Mouse (Mus musculus): ENCODE results near the gene Tpd52l1. TPM values are rescaled to one million over a fixed set of nuclear protein-coding genes. Genes with fewer than 3 reads are reported as not detected.

Gene Tpd52l1
- polyA plus RNA-seq (2014; fragmentation: Nextera tagmentation; extraction: Ambion mirVana), result 19.0 and 29.9 TPM in 2 replicates

DNA sequence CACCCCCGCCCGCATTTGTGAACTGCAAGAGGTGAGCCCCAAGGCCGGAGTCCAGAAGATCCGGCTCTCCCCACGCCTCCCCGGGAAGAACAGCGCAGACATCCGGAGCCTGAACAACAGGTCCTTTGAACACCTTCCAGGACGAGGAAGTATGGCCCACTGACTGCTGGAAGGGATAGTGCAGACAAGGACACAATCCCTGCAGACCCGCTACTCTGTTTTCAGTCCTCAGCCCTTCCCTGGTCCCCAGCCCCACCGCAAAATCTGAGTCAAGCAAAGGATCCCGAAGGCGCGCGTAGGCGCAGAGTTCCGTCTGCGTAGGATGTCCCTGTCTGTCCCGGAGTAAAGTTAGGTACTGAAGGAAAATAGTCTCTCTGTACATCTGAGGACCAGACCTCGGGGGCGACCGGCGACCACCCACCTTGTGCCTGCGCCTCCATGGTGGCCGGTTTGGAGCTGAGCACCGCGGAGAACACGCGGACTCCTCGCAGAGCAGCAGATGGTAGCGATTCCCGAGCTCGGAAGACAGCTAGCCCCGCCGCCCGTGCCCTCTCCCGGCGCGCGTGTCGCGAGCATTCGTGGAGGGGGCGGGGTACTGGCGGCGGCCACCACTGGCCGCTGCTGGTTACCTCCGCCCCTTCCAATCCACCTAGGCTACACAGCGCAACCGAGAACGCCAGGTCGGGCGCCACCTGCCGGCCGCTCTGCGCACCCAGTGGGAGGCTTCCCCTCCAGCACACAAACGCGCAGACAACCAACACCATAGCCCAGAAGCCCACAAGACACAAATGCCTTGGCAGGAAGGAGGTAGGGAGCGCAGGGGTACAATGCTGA is at the start of gene Tpd52l1:
Tpd52l1 (minus strand) TSS at position 668 of the 834 bp plus-strand sequence.
- no peaks in the 10 kb centered on the region for H3K27me3 ChIP-seq (replicated peaks; ENCODE audit: control insufficient read depth, insufficient read depth, low read length)
- peak; percentile 95 for DNase-seq (ENCODE audit: low spot score)
- 0 out of 2 replicates have a peak, but pooled peaks cover 3% of the 10 kb centered on the region for H3K4me1 ChIP-seq (replicated peaks; ENCODE audit: control insufficient read depth, insufficient read depth, low read length)

DNA sequence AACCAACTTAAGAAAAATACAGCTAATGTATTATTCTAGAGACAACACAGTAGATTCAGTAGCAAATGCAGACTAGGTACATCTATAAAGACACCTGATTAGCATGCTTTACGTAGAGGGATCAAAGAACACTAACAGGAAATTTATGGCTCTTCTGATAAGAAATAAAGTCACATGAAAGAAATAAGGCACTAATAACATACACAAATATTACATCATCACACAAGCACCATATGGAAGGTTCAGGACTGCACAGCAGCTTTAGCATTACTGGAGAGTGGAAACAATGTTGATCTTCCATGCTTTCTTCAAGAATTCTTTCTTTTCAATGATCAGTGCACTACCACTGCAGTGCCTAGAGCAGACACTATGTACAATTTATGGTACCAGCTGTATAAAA is 48.5 kb upstream of the Tpd52l1 start:
- Histone ChIP-seq H3K9ac (ENCODE audit: low read length) (no peak overlapping the region), H3K27me3 (replicated peaks; ENCODE audit: control insufficient read depth, insufficient read depth, low read length) (no peaks in the 10 kb centered on the region), H3K4me1 (replicated peaks; ENCODE audit: control insufficient read depth, insufficient read depth, low read length) (no peaks in the 10 kb centered on the region), H3K27ac (ENCODE audit: low read depth) (no peak overlapping the region), H3K9me3 (ENCODE audit: control insufficient read depth, low read length) (no peaks in the 10 kb centered on the region), H3K4me3 (ENCODE audit: low read depth, low read length) (no peak overlapping the region), H3K4me2 (ENCODE audit: low read length) (no peak overlapping the region), H3K36me3 (ENCODE audit: control insufficient read depth, insufficient read depth, low read length) (peaks cover 8% of the 10 kb centered on the region; the same call in 1 of the 2 replicates)
- WGBS, result 64% methylated on average over 1 of the region's 1 CpGs
- DNase-seq (ENCODE audit: low spot score), result no peak
- no peak for ATAC-seq (replicated peaks; ENCODE audit: low FRiP score, low TSS enrichment, low read depth)

More for the DNA sequence above, at the start of gene Tpd52l1:
- H3K4me3 ChIP-seq (ENCODE audit: low read depth, low read length), result peak within 1 kb of the TSS; percentile 43
- peak within 1 kb of the TSS; percentile 59 for H3K4me2 ChIP-seq (ENCODE audit: low read length)
- H3K9me3 ChIP-seq (ENCODE audit: control insufficient read depth, low read length), result no peaks in the 10 kb centered on the region
- WGBS, result 1% methylated on average over 59 of the region's 59 CpGs
- H3K36me3 ChIP-seq (ENCODE audit: control insufficient read depth, insufficient read depth, low read length), result no peaks in the 10 kb centered on the region
- no peak within 1 kb of the TSS for H3K27ac ChIP-seq (ENCODE audit: low read depth)
- H3K9ac ChIP-seq (ENCODE audit: low read length), result peak within 1 kb of the TSS; percentile 54
- ATAC-seq (replicated peaks; ENCODE audit: low FRiP score, low TSS enrichment, low read depth), result peak; percentile 99

DNA sequence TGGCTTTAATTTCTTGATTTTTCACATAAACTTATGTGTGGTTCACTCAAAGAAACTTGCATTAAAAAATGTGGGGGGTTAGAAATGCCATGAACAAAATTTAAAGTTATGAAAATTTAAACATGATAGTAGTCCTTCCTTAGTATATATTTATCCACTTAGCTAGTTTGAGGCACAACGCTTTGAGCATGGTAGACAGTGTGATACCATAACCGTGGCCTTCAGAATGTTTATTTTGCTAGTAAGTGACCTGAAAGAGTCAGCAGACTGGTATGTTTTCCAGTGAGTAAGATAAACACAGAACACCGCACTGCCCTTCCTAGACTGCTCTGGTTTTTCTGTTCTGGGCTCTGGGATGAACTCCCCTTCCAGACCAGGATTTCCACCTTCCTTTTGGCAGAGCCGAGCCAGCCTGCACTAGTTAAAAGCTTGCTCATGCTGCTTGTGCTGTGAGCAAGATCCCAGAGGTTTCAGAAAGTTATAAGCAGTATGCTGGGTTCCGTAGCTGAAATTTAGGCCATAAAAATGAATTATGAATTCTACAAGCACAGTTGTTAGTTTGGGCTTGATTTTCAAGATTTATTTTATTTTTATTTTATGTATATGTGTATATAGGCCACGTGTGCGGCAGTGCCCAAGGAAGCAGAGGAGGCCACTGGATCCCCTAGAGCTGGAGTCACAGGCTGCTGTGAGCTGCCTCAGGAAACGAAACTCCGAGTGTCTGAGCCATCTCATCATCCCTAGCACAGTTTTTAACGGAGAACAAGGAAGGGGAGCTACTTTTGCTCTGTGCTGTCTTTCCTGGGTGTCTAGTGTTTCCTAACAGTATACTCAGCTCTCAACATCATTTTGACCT is 21.5 kb upstream of the Tpd52l1 start:
- Histone ChIP-seq H3K27me3 (replicated peaks; ENCODE audit: control insufficient read depth, insufficient read depth, low read length) (no peaks in the 10 kb centered on the region), H3K4me3 (ENCODE audit: low read depth, low read length) (no peak overlapping the region), H3K9me3 (ENCODE audit: control insufficient read depth, low read length) (no peaks in the 10 kb centered on the region), H3K4me1 (replicated peaks; ENCODE audit: control insufficient read depth, insufficient read depth, low read length) (no peaks in the 10 kb centered on the region; the same call in 1 of the 2 replicates), H3K4me2 (ENCODE audit: low read length) (no peak overlapping the region), H3K27ac (ENCODE audit: low read depth) (no peak overlapping the region), H3K36me3 (ENCODE audit: control insufficient read depth, insufficient read depth, low read length) (no peaks in the 10 kb centered on the region), H3K9ac (ENCODE audit: low read length) (no peak overlapping the region)
- 35% methylated on average over 10 of the region's 10 CpGs for WGBS
- ATAC-seq (replicated peaks; ENCODE audit: low FRiP score, low TSS enrichment, low read depth), result no peak
- DNase-seq (ENCODE audit: low spot score), result no peak

DNA sequence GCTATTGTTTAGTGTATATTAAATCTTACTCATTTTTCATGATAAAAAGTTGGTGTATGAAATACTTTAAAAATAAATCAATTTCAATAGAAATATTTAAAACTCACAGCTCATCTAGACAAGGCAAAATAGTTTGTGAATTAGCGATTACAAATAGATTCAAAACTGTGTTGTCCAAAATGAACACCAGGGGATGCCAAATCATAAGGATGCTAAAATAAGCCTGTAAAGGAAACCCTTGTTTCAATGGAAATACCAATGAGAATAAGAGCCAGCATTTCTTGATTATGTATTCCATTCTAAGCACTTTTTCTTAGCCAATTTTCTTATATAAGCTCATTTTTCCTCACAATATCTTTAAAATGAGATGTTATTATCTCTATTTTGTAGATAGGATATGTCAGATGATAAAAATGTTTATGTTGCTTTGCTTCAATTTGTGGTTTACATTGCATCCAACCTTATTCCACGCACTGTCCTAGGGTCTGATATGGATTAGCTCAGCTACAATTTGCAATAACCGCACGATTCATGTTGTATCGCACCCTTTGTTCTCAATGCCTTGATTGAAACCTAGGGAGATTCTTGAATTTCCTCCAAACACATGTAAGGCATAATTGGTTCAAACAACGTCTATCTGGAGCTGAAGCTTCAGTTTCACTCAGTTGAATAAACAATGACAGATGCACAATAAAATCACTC is 20.2 kb upstream of the Tpd52l1 start:
- no peaks in the 10 kb centered on the region for H3K27me3 ChIP-seq (replicated peaks; ENCODE audit: control insufficient read depth, insufficient read depth, low read length)
- no peaks in the 10 kb centered on the region for H3K36me3 ChIP-seq (ENCODE audit: control insufficient read depth, insufficient read depth, low read length)
- H3K4me3 ChIP-seq (ENCODE audit: low read depth, low read length), result no peak overlapping the region
- no peaks in the 10 kb centered on the region; the same call in 1 of the 2 replicates for H3K4me1 ChIP-seq (replicated peaks; ENCODE audit: control insufficient read depth, insufficient read depth, low read length)
- H3K9ac ChIP-seq (ENCODE audit: low read length), result no peak overlapping the region
- WGBS, result 82% methylated on average over 6 of the region's 6 CpGs
- no peak for ATAC-seq (replicated peaks; ENCODE audit: low FRiP score, low TSS enrichment, low read depth)
- no peak overlapping the region for H3K4me2 ChIP-seq (ENCODE audit: low read length)
- H3K9me3 ChIP-seq (ENCODE audit: control insufficient read depth, low read length), result no peaks in the 10 kb centered on the region
- DNase-seq (ENCODE audit: low spot score), result no peak
- H3K27ac ChIP-seq (ENCODE audit: low read depth), result no peak overlapping the region

DNA sequence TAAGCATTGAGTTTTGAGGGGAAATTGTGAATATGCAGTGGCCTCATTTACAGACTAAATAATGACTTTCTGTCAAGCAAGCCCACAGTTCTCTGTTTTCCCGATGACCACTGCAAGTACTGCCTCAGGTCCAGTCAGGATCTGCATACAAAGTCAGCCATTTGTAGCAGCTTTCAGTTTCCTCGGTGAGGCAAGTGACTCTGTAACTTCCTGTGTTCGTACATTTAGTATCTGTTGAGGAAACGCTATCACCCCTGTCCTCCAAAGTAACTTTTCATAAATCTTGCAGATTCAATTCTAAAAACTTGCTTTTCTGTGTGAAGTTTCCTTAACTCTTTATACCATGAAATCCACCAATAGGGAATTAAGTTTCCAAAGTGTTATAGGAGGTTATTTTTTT is 19.7 kb upstream of the Tpd52l1 start:
- Histone ChIP-seq H3K9me3 (ENCODE audit: control insufficient read depth, low read length) (no peaks in the 10 kb centered on the region), H3K4me1 (replicated peaks; ENCODE audit: control insufficient read depth, insufficient read depth, low read length) (no peaks in the 10 kb centered on the region; the same call in 1 of the 2 replicates), H3K4me3 (ENCODE audit: low read depth, low read length) (no peak overlapping the region), H3K36me3 (ENCODE audit: control insufficient read depth, insufficient read depth, low read length) (no peaks in the 10 kb centered on the region), H3K27ac (ENCODE audit: low read depth) (no peak overlapping the region), H3K4me2 (ENCODE audit: low read length) (no peak overlapping the region), H3K9ac (ENCODE audit: low read length) (no peak overlapping the region), H3K27me3 (replicated peaks; ENCODE audit: control insufficient read depth, insufficient read depth, low read length) (no peaks in the 10 kb centered on the region)
- 59% methylated on average over 4 of the region's 4 CpGs for WGBS
- no peak for ATAC-seq (replicated peaks; ENCODE audit: low FRiP score, low TSS enrichment, low read depth)
- no peak for DNase-seq (ENCODE audit: low spot score)

DNA sequence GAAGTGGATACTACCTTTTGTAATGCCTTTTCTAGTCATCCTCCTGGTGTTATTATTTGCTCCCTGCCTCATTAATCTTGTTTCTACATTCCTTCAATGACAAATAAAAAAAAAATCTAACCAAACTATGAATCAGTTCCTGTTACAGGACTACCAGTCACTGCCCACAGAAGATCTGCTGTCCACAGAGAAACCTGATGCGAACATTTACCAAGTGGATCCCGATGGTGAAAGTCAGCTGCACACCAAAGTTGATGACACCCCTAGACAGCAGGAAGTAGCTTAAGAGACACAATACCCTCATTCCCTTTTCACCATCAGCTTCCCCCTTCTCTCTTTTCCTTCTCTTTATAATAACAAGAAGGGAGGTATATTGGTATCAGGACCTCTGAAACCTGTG is 17.3 kb upstream of the Tpd52l1 start:
- H3K36me3 ChIP-seq (ENCODE audit: control insufficient read depth, insufficient read depth, low read length), result no peaks in the 10 kb centered on the region
- DNase-seq (ENCODE audit: low spot score), result no peak
- no peaks in the 10 kb centered on the region for H3K27me3 ChIP-seq (replicated peaks; ENCODE audit: control insufficient read depth, insufficient read depth, low read length)
- no peak overlapping the region for H3K4me3 ChIP-seq (ENCODE audit: low read depth, low read length)
- H3K9me3 ChIP-seq (ENCODE audit: control insufficient read depth, low read length), result no peaks in the 10 kb centered on the region
- ATAC-seq (replicated peaks; ENCODE audit: low FRiP score, low TSS enrichment, low read depth), result no peak
- H3K4me2 ChIP-seq (ENCODE audit: low read length), result no peak overlapping the region
- H3K4me1 ChIP-seq (replicated peaks; ENCODE audit: control insufficient read depth, insufficient read depth, low read length), result no peaks in the 10 kb centered on the region; the same call in 1 of the 2 replicates
- H3K9ac ChIP-seq (ENCODE audit: low read length), result no peak overlapping the region
- H3K27ac ChIP-seq (ENCODE audit: low read depth), result no peak overlapping the region
- 94% methylated on average over 2 of the region's 2 CpGs for WGBS

DNA sequence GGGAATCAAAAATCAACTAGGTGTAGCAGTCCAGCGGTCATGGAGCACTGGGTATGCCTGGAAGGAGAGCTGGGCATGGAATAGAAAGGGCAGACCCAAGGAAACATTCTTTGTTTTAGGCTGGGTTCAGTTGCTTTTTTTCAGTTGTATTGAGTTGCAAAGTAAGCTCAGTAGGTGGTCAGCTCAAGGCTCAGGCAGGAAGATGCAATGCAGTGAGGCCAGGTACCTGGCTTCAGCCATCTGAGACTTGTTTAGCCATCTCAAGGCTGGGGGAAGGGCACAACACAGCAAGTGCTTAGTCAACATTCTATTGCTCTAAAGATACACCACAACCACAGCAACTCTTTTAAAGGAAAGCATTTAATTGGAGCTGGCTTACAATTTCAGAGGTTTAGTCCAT is 11.0 kb upstream of the Tpd52l1 start:
- no peak overlapping the region for H3K9ac ChIP-seq (ENCODE audit: low read length)
- H3K27ac ChIP-seq (ENCODE audit: low read depth), result no peak overlapping the region
- no peaks in the 10 kb centered on the region for H3K27me3 ChIP-seq (replicated peaks; ENCODE audit: control insufficient read depth, insufficient read depth, low read length)
- 64% methylated on average over 1 of the region's 1 CpGs for WGBS
- H3K4me1 ChIP-seq (replicated peaks; ENCODE audit: control insufficient read depth, insufficient read depth, low read length), result no peaks in the 10 kb centered on the region
- no peaks in the 10 kb centered on the region for H3K36me3 ChIP-seq (ENCODE audit: control insufficient read depth, insufficient read depth, low read length)
- ATAC-seq (replicated peaks; ENCODE audit: low FRiP score, low TSS enrichment, low read depth) (no peak), DNase-seq (ENCODE audit: low spot score) (no peak)
- no peaks in the 10 kb centered on the region for H3K9me3 ChIP-seq (ENCODE audit: control insufficient read depth, low read length)
- no peak overlapping the region for H3K4me2 ChIP-seq (ENCODE audit: low read length)
- no peak overlapping the region for H3K4me3 ChIP-seq (ENCODE audit: low read depth, low read length)

DNA sequence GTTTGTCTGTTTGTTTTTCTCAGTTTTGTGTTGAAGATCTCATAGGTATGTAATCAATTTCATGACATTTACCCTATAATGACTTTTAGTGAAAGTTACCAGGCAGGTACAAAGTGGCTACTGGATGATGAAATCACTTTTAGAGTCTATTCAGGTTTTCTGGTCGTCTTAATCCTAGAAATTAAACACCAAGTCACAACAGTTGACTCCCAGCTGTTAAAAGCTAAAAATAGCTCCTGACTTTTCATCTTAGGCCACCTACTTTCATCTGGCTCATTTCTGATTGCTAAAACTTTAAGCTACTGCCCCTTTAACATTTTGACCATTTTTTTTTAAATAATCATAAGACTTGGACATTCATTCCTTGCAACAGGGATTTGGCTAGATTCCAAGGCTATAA is 1.3 kb upstream of the Tpd52l1 start:
- H3K4me2 ChIP-seq (ENCODE audit: low read length), result no peak overlapping the region
- H3K27ac ChIP-seq (ENCODE audit: low read depth), result no peak overlapping the region
- no peaks in the 10 kb centered on the region for H3K27me3 ChIP-seq (replicated peaks; ENCODE audit: control insufficient read depth, insufficient read depth, low read length)
- ATAC-seq (replicated peaks; ENCODE audit: low FRiP score, low TSS enrichment, low read depth), result no peak
- H3K4me3 ChIP-seq (ENCODE audit: low read depth, low read length), result no peak overlapping the region
- H3K9ac ChIP-seq (ENCODE audit: low read length), result no peak overlapping the region
- no peaks in the 10 kb centered on the region for H3K36me3 ChIP-seq (ENCODE audit: control insufficient read depth, insufficient read depth, low read length)
- DNase-seq (ENCODE audit: low spot score), result no peak
- 25% methylated on average over 1 of the region's 1 CpGs for WGBS
- 0 out of 2 replicates have a peak, but pooled peaks cover 3% of the 10 kb centered on the region for H3K4me1 ChIP-seq (replicated peaks; ENCODE audit: control insufficient read depth, insufficient read depth, low read length)
- no peaks in the 10 kb centered on the region for H3K9me3 ChIP-seq (ENCODE audit: control insufficient read depth, low read length)

Measured in intestine, embryonic 14.5 days (tissue).